Mouse (Mus musculus) embryonic stem cell, embryonic (primary cell): ENCODE results near the gene Hrh2.

Experiments
- CTCF ChIA-PET, 4 experiments: fragments of 300-600 bp in 2 of 4; fragments of 350-600 bp in 2 of 4; sonication (Branson Sonifier 250); formaldehyde crosslinking; loops; one replicate each; lab custom pipeline; 2022; ENCODE audit warnings: inconsistent platforms in 2 of 4; lab: Charles Lee
- POLR2A ChIA-PET, 4 experiments: fragments of 300-600 bp in 2 of 4; fragments of 350-600 bp in 2 of 4; sonication (Branson Sonifier 250); formaldehyde crosslinking; loops; one replicate each; lab custom pipeline; 2022; ENCODE audit warnings: antibody characterized with exemption in 4 of 4, inconsistent platforms in 1 of 4; lab: Charles Lee

The Hrh2 gene

GRCm38 (mm10) chr13:54222921-54223769 is 31.2 kb downstream of the Hrh2 start:
- POLR2A ChIA-PET: interaction anchor here in 2 of 4 experiments (0.6 to 0.7 kb wide), 2 partner anchors 14 to 325 kb away, joined by 3 read pairs; no protein-coding TSS in a partner anchor
- CTCF ChIA-PET: interaction anchor here in 2 of 4 experiments (0.7 to 1.3 kb wide), 3 partner anchors 19 to 109 kb away, joined by 3 to 4 read pairs (median 3); no protein-coding TSS in a partner anchor

GRCm38 (mm10) chr13:54227916-54228483 is 36.1 kb downstream of the Hrh2 start:
- ChIA-PET CTCF (interaction anchor here (0.5 to 2.4 kb wide), 38 partner anchors 9 to 220 kb away, joined by 3 to 28 read pairs (median 4); no protein-coding TSS in a partner anchor), POLR2A (interaction anchor here in 3 of 4 experiments (0.5 to 1.4 kb wide), 9 partner anchors 11 to 231 kb away, joined by 3 to 8 read pairs (median 4); no protein-coding TSS in a partner anchor)

GRCm38 (mm10) chr13:54230081-54230480 is 38.2 kb downstream of the Hrh2 start:
- POLR2A ChIA-PET: interaction anchor here in 1 of 4 experiments (1.1 kb wide), 1 partner anchor 143 kb away, joined by 3 read pairs; no protein-coding TSS in a partner anchor
- CTCF ChIA-PET: no interaction called here

- ChIA-PET POLR2A (interaction anchor here in 2 of 4 experiments (0.6 to 1.3 kb wide), 2 partner anchors 130 to 971 kb away, joined by 3 to 4 read pairs; no protein-coding TSS in a partner anchor), CTCF (interaction anchor here in 2 of 4 experiments (0.6 to 1.8 kb wide), 4 partner anchors 16 to 140 kb away, joined by 4 to 6 read pairs (median 4); no protein-coding TSS in a partner anchor)
Measured at GRCm38 (mm10) chr13:54231868-54232267, 39.9 kb downstream of the Hrh2 start.

- POLR2A ChIA-PET: interaction anchor here in 3 of 4 experiments (0.5 to 1.8 kb wide), 6 partner anchors 15 to 548 kb away, joined by 3 to 6 read pairs (median 3); no protein-coding TSS in a partner anchor
- CTCF ChIA-PET: interaction anchor here (0.5 to 3.3 kb wide), 13 partner anchors 10 to 497 kb away, joined by 3 to 17 read pairs (median 8); no protein-coding TSS in a partner anchor
Measured at GRCm38 (mm10) chr13:54237512-54237911, 45.6 kb downstream of the Hrh2 start.

GRCm38 (mm10) chr13:54238585-54239323 is 46.8 kb downstream of the Hrh2 start:
- CTCF ChIA-PET: interaction anchor here (0.9 to 3.3 kb wide), 14 partner anchors 9 to 209 kb away, joined by 3 to 17 read pairs (median 7); no protein-coding TSS in a partner anchor
- POLR2A ChIA-PET: interaction anchor here in 2 of 4 experiments (1.0 to 1.5 kb wide), 2 partner anchors 23 to 94 kb away, joined by 3 read pairs; no protein-coding TSS in a partner anchor

GRCm38 (mm10) chr13:54242380-54242779 is 50.5 kb downstream of the Hrh2 start:
- CTCF ChIA-PET: interaction anchor here in 3 of 4 experiments (0.5 to 1.8 kb wide), 26 partner anchors 15 to 466 kb away, joined by 3 to 26 read pairs (median 4); partner anchors contain the start of gene Cplx2 (in 1 of the 3)
- POLR2A ChIA-PET: interaction anchor here in 3 of 4 experiments (0.6 to 0.9 kb wide), 3 partner anchors 26 to 35 kb away, joined by 3 to 4 read pairs (median 4); no protein-coding TSS in a partner anchor

- POLR2A ChIA-PET: no interaction called here
- CTCF ChIA-PET: interaction anchor here (0.8 to 7.6 kb wide), 7 partner anchors 127 to 202 kb away, joined by 3 to 111 read pairs (median 19); no protein-coding TSS in a partner anchor
Measured at GRCm38 (mm10) chr13:54245204-54245603, 53.3 kb downstream of the Hrh2 start.

- CTCF ChIA-PET: interaction anchor here (0.5 to 7.6 kb wide), 68 partner anchors 9 to 437 kb away, joined by 3 to 111 read pairs (median 4); partner anchors contain the start of genes Cplx2 (in 4 of the 4) and Hrh2 (in 1 of the 4)
- POLR2A ChIA-PET: interaction anchor here in 3 of 4 experiments (0.7 to 1.5 kb wide), 8 partner anchors 55 to 242 kb away, joined by 3 to 9 read pairs (median 4); partner anchors contain the start of gene Cplx2 (in 2 of the 3)
Measured at GRCm38 (mm10) chr13:54247545-54247944, 55.6 kb downstream of the Hrh2 start.

- ChIA-PET POLR2A (interaction anchor here in 3 of 4 experiments (1.1 to 1.5 kb wide), 5 partner anchors 10 to 199 kb away, joined by 3 to 9 read pairs (median 6); no protein-coding TSS in a partner anchor), CTCF (interaction anchor here (0.7 to 7.6 kb wide), 34 partner anchors 10 to 1593 kb away, joined by 3 to 111 read pairs (median 6); partner anchors contain the start of gene Cplx2 (in 4 of the 4))
Measured at GRCm38 (mm10) chr13:54248436-54248995, 56.6 kb downstream of the Hrh2 start.

GRCm38 (mm10) chr13:54249007-54249406 is 57.1 kb downstream of the Hrh2 start:
- CTCF ChIA-PET: interaction anchor here (0.7 to 7.6 kb wide), 19 partner anchors 11 to 1592 kb away, joined by 3 to 111 read pairs (median 12); partner anchors contain the start of gene Cplx2 (in 4 of the 4)
- POLR2A ChIA-PET: interaction anchor here in 3 of 4 experiments (0.5 to 1.5 kb wide), 5 partner anchors 10 to 210 kb away, joined by 3 to 9 read pairs (median 3); no protein-coding TSS in a partner anchor

GRCm38 (mm10) chr13:54250346-54250745 is 58.4 kb downstream of the Hrh2 start:
- ChIA-PET CTCF (interaction anchor here (0.6 to 7.6 kb wide), 11 partner anchors 71 to 197 kb away, joined by 3 to 111 read pairs (median 9); partner anchors contain the start of gene Cplx2 (in 4 of the 4)), POLR2A (interaction anchor here (0.5 to 1.3 kb wide), 4 partner anchors 30 to 547 kb away, joined by 3 to 4 read pairs (median 3); no protein-coding TSS in a partner anchor)

- ChIA-PET CTCF (interaction anchor here in 3 of 4 experiments (0.5 to 1.0 kb wide), 4 partner anchors 68 to 121 kb away, joined by 3 to 10 read pairs (median 4); no protein-coding TSS in a partner anchor), POLR2A (no interaction called here)
Measured at GRCm38 (mm10) chr13:54251541-54252225, 59.8 kb downstream of the Hrh2 start.

GRCm38 (mm10) chr13:54257580-54258223 is 65.8 kb downstream of the Hrh2 start:
- POLR2A ChIA-PET: no interaction called here
- CTCF ChIA-PET: interaction anchor here (0.6 to 1.6 kb wide), 5 partner anchors 10 to 127 kb away, joined by 3 to 6 read pairs (median 3); no protein-coding TSS in a partner anchor

GRCm38 (mm10) chr13:54258231-54258743 is 66.4 kb downstream of the Hrh2 start:
- ChIA-PET POLR2A (interaction anchor here in 1 of 4 experiments (0.7 to 1.3 kb wide), 2 partner anchors 10 to 43 kb away, joined by 3 to 4 read pairs; no protein-coding TSS in a partner anchor), CTCF (interaction anchor here in 2 of 4 experiments (0.6 to 0.7 kb wide), 2 partner anchors 41 to 210 kb away, joined by 3 read pairs; no protein-coding TSS in a partner anchor)
